Mouse (Mus musculus) cerebellum, adult 8-10 months (tissue): Measurements from ENCODE around the gene Prrg2.

Experiments
- DNase-seq: peaks from one replicate; pipeline ENCODE4 v3.0.0; 2022

The Prrg2 gene

DNA sequence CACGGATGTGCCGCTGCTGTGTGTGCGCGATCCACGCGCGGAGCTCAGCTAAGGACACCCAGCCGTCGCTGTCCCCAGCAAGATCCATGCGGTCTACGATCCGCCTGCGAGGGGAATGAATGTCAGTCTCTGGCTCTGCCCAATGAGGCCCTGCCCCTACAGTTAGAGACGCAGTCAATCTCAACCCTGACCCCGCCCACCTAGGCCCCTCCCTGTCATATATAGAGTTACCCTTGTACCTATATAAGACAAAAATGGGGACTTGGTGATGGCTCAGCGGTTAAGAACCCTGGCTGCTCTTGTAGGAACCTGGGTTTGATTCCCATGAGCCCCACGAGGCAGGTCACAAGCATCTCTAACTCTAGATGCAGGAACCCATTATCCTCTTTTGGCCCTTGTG, 26.1 kb upstream of the Prrg2 start:
- DNase-seq, result no peak

DNA sequence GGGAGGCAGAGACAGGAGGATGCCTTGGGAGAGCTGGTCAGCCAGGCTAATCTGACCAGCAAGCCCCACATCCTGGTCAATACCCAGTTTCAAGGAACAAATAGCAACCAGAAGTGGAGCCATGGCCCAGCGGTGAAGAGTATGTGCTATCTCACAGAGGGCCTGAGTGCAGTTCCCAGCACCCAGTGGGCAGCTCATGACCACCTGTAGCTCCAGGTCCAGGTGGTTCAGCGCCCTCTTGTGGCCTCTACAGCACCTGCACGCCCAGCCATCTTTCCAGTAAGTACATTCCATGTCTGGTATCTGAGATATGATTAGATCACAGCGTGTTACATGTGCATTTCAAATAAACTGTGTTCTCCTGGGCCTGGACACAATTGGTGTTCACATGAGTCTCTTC, 23.6 kb upstream of the Prrg2 start:
- no peak for DNase-seq

DNA sequence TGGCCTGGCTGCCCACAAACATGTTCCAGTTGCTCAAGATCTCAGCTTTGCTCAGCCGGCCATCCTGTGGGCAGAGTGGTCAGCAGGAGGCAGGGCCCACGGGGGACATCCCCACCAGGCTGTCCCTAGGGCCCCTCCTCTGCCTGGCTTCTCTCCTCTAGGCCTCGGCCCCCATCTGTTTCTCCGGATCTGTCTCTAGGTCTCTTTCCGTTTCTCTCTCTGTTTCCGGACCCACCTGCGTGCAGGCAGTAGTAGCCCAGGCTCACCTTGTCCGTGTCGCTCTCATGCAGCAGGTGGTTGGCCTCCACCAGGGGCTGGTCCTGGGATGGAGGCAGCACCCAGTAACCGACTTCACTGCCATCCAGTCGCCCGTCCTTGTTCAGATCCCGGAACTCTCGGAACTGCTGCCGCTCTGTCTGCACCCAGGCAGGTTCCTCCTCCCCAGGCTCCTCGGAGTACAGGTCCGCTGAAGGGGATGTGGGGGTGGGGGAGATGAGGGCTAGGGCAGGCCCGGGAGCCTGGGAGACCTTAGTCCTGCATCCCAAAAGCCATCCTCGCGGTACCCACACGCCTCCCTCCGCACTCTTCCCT, 20.9 kb upstream of the Prrg2 start:
- DNase-seq, result no peak

DNA sequence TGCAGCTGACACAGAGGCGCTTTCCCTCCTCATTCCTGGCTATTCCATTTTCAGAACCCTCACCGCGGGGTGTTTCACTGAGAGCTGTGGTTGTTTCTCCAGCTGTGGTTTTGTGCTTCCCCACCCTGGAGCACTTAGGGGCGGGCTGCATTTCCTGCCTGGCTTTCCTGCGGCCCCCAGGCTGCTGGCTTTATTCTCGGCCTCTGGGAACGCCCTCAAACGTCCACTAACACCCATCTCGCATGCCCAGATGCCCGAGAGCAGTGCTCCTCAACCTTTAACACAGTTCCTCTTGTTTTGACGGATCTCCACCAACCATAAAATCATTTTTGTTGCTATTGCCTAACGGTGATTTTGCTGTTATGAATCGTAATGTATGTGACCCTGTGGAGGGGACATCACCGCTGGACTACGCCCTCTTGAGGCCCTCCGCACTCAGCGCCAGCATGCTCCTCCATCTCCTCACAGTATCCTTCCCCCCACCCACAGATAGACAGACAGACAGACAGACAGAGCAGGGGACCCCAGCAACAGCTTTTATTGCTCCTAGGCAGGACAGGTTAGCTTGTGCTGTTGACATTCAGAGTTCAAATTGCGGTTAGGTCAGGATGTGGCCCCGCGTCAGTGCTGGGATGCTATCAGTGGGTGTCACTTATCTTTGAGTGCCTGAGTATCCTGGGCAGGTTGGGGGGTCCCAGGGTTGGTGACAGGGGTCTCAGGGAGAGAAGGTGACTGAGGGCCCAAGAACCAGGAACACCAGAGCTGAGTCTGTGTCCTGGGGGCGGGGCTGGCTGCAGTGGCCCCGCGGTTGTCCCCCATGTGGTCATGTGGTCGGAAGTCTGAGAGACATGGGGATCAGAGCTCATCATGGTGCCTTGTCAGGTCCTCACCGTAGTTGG, 20.2 kb upstream of the Prrg2 start:
- DNase-seq, result no peak

DNA sequence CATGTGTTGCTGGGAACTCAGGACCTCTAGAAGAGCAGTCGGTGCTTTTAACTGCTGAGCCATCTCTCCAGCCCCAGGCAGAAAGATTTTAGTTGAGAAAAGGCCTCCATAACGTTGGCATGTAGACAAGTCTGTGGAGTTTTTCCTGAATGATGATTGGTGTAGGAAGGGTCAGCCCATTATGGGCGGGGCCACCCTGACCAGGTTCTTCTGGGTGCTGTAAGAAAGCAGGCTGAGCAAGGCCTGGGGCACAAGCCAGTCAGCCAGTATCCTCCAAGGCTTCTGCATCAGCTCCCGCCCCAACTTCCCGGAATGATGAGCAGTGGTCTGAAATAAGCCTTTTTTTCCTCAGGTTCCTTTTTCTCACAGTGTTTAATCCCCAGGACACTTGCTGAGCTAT, 18.5 kb upstream of the Prrg2 start:
- DNase-seq, result no peak

DNA sequence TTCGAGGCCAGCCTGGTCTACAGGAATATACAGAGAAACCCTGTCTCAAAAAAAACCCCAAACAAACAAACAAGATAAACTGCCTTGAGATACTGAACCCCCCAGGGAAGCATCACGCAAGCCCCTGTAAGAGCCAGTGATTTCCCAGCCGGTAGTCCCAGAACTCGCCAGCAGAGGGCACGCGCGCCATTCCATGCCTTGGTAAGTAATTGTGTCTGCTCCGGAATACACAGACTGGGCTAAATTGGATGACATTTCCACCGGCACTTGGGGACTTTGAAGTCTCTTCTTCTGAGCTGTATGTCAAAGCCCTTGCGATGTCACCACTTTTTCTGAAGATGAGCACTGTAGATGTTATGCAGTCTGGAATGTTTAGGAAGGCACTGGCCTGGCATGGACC, 17.4 kb upstream of the Prrg2 start:
- peak; percentile 89 for DNase-seq

DNA sequence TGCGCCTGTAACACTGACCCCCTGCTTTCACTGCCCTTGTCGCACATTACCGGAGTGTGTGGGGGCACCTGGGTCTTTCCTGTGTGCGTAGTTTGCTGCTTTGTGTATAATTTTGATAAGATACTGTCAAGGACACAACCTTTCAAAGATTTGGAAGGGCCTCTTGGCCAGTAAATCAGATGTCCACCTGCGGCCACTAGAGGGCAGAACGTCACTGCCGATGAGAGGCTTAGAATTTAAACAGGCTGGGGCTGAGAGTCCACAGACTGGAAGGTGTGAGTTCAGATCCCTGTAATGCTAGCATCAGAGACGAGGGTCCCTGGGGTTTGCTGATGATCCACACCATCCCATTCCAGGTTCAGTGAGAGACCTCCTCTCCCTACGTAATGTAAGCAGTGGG, 16.0 kb upstream of the Prrg2 start:
- DNase-seq, result peak; percentile 62

DNA sequence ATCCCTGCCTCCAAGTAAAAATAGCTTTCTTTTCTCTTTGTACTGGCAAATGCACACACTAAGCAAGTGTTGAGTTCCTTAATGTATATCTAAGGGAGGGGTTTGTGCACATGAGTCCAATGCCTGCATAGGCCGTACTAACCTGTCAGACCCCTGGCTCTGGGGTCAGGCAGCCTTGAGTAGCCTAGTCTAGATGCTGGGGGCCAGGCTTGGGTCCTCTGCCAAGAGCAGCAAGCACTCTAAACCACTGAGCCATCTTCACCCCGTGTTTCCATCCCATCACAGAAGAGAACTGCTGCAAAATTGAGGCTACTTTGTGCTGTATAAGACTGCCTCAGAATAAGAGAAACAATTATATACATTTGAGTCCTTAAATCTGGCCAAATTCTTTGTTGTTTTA, 15.4 kb upstream of the Prrg2 start:
- DNase-seq, result no peak

DNA sequence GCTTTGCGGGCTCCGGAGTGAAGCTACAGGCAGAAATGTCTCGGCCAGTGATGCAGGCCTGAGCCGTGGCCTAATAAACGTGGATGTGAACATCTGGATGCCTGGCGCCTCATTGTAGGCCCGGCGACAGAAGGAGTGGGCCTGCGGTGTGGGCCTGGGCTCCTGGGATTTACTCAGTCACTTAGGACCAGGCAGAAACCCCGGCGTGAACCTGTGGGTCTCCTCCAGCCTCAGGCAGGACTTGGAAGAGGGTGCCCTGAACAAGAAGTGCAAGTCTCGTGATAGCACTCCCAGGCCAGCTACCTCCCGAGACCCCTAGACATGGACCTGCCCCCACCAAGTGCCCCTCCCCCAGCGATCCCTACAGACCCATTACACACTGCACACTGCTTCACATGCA, 14.8 kb upstream of the Prrg2 start:
- no peak for DNase-seq

DNA sequence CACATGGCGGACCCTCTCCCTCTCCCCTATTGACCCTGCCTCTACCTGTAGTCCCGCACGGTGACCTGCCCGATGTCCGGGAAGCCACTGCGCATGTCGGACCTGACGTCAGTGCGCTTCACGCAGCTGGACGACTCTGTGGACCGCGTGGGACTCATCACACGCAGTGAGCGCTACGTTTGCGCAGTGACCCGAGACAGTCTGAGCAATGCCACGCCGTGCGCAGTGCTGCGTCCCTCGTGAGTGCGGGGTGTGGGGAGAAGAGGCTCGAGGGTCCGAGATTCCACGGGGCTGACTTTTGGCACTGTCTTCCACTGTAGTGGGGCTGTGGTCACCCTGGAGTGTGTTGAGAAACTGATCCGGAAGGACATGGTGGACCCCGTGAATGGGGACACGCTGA, 14.0 kb upstream of the Prrg2 start:
- no peak for DNase-seq

DNA sequence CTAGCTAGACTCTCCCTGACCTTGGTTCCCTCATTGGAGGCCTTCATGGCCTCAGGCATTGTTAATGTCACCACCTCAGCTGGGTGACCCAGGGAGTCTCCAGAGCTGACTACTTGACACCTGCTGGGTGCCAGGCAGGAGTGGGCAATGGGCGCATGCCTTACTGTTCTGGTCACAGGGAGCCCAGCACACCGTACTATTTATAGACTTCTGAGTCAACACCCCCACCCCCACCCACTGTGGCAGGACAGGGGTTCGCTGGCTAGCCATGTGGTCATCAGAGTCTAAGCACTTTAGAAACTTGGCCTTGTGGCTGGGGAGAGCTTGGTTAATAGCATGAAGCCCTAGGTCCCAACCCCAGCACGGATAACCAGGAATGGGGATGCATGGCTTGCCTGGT, 12.9 kb upstream of the Prrg2 start:
- no peak for DNase-seq

DNA sequence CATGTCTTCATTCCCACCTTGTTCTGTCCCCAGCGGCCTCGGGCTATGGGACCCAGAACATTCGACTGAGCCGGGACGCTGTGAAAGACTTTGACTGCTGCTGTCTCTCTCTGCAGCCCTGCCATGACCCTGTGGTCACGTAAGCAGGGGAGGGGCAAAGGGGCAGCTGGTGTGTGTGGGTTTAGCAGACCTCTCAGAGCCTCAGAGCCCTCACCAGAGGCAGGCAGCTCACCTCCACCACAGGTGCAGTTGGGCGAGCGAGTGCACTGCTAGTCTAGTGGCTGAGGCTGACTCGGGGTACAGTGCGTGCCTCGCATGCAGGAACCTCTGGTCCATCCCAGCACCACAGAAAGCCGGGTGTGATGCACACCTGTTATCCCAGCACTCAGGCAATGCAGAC, 11.5 kb upstream of the Prrg2 start:
- no peak for DNase-seq

DNA sequence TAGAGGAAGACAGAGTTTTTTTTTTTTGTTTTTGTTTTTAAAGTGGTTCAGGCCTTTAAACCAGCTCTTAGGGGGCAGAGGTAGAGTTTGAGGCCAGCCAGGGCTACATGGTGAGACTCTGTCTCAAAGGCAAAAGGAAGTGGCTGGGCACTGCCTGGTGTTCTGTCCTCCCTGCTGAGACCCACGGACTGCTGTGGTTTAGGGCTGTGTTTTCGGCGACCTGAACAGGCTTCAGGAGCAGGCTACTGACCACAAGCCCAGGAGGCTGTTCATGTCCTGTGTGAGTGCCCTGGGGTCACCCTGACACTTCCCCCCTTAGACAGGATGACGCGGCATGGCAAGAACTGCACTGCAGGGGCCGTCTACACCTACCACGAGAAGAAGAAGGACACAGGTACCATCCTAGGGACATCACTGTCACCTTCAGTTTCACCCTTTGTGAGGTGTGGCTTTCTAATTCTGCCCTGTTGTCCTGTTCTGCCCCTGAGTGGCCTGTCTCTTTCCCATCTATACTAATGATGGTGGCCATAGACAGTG, 10.8 kb upstream of the Prrg2 start:
- no peak for DNase-seq

DNA sequence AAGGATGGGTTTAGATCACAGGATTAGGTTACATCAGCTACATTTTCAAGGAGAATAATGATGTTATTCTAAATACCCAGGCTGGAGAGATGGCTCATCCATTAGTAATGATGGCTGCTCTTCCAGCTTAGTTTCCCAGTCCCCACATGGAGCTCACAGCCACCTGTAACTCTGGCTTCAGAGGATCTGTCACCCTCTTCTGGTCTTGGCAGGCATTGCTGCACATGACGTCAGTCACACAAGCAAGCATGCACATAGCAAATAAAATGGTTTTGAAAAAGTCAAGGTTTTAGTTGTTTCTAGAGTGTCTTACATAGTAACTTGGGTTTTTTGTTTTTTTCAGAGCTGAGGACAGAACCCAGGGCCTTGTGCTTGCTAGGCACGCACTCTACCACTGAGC, 9.8 kb upstream of the Prrg2 start:
- no peak for DNase-seq

DNA sequence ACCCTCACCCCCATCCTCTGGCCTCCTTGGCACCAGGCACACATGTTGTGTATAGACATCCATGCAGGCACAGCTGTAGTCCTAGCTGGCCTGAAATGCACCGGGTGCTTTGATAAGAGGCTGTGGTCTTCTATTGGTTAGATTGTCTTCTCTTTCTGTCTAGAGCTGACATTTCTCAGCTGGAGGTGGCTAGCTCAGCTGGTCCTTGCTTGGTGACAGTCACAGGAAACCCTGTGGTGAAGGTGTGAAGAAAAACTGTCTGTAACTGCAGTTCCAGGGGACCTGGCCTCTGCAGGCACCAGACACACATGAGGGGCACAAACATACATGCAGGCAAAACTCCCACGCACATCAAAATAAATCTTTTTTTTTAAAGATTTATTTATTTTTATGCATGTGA, 7.2 kb upstream of the Prrg2 start:
- DNase-seq, result no peak

DNA sequence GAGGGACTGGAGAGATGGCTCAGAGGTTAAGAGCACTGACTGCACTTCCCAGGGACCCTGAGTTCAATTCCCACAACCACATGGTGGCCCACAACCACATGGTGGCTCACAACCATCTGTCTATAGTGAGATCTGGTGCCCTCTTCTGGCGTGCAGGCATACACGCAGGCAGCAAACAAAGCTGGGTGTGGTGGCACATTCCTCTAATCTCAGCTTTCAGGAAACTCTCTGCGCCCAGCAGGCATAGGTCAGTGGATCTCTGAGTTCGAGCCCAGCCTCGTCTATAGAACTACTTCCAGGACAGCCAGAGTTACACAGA, 5.5 kb upstream of the Prrg2 start:
- no peak for DNase-seq

DNA sequence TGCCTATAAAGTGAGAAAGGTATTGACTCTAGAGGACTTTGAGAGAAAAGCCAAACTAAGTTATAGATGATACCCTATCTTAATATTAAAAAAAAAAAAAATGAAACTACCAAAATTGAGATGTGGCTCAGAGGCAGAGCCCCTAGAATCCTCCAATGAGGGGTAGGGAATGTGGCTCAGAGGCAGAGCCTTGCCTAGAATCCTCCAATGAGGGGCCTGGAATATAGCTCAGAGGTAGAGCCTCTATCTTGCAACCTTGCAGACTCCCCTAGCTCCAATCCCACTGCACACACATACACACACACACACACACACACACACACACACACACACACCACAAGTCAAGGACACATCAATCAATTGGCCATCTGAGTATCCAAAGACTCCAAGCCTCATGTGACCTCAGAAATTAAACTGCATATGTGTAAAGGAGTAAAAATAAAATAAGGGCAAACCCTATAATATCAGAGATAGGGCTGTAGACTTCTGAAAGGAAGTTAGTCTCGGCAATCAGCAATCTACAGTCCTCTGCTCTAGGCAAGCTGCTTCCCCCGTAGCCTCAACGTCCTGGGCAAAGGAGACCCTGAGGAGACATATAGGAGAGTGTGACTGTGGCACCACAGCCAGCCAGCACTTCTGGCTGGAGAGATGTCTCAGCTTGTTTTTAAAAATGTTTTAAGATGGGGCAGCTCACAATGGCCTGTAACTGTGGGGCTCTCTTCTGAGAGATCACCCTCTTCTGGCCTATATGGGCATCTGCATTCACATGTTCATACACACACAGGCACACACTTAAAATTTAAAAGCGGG, 4.9 kb upstream of the Prrg2 start:
- no peak for DNase-seq

DNA sequence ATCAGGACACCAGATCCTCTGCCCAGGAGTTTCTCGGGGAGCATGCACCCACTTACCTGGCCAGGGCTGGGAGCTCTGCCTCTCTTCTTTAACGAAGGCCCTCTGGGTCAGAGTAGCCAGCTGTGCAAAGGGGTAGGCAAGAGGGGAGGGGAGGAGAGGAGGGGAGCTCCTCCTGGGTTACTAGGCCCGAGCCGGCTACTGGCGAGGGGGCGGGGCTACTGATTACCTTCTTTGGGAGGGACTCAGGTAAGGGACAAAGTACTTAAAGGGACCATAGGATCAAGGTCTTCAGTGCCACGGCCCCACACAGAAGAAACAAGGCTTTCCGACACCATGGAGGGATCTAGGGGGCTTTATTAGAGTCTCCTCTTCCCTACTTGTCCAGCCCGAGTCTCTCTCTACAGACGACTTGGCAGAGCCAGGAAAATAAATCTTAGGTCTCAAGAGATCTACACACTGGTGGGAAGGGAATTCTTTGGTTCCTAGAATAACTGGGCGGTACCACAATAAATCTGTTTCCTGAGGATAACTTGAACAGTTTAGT, 873 bp downstream of the Prrg2 start:
- DNase-seq, result peak; percentile 45

DNA sequence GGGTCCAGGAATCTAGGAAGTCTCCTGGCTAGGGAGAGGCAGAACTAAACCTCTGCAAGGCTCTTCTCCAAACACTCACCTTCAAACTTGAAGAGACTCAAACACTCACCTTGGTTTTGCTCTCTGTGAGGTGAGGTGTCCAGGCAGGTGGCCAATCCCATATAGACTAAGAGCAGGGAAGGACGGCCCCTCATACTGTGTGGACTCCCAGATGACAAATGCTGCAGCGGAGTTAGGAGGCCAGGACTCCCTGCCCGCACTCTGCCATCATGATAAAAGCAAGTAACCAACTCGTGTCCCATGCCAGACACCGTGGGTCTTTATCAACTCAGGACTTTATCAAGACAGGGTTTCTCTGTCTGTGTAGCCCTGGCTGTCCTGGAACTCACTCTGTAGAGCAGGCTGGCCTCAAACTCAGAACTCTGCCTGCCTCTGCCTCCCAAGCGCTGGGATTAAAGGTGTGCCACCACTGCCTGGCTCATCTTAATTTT, 1.8 kb downstream of the Prrg2 start:
- DNase-seq, result no peak

DNA sequence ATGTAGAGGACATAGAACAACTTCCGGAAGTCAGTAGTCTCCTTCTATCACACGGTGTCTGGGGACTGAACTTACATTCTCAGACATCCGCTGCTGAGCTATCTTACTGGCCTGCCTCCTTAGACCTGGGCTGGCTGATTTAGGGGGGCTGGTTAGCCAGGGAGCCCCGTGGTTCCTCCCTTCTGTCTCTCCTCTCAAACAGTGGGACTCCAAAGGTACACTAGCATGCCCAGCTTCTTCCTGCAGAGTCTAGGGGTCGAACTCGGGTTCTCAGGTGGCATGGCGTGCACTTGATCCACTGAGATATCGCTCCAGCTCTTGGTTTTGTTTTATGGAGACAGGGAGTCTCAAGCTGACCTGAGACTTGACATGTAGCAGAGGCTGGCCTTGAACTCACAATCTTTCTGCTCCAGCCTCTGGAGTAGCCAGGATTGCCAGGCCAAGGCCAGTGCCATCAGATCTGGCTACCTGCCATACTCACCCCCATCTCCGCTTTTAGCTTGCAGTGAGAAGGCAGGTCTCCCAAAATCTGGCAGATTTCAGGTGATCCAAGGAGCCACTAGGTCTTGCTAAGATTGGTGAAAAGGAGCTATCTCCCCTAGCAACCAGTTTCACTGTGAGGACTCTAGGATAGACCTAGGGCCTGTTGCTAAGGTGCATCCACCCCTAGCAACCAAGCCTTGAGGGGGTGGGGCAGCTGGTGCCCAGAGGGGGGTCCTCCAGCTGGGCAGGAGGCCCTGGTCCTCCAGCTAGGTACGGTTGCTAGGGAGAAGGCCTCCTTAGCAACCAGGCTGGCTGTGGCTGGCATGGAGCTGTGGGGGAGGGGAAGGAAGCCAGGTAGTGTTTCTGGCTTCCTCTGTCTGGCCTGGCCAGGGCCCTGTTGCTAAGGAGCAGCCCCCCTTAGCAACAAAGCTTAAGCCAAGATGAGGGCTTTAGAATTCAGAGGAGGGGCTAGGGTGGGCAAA, 3.6 kb downstream of the Prrg2 start:
- peak; percentile 29 for DNase-seq

DNA sequence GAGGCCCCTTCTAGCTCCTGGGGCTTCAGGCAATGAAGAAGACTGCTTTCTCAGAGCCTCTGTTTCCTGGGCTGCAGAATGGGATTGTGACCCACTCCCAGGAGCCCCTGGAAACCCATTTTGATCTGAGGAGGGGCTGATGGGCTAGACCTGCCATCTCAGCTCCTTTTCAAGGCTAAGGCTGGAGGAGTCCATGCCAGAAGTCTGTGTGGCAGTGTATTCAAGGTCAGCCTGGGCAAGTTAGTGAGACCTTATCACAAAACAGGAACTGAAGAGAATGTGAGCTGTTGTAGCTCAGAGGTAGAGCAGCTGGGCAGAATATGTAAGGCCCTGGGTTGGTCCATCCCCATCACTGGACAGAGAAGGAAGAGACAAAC, 5.5 kb downstream of the Prrg2 start:
- no peak for DNase-seq

DNA sequence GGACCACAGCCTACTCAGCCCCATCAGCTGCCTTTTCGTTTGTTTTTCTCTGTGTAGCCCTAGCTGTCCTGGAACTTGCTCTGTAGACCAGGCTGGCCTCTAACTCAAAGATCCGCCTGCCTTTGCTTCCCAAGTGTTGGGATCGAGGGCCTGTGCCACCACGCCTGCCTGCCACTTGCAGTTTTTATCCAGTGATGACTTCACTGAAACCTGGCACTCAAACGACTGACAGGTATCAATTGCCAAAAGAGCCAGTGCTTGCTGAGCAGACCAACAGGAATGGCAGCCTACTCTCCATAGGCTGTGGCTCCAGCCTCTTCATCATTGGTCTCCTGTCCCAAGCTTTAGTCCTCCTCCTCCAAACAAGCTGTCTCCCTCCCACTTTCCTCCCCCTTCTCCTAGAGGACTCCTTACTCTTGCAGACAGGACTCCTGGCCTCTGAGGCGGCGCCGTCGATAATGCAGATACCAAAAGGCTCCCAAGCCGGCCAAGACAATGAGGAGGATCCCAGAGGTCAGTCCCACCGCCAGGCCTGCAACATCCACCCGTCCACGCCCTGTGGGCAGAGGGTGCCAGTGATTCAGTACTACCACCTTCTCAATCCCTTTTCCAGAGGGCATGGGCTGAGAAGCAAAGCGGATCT, 6.0 kb downstream of the Prrg2 start:
- no peak for DNase-seq
